ENCODE assay signal across 9 mouse cellular contexts in genomic region chr14:40964881-40965280, GRCm38 (mm10). TPM values are rescaled to one million over a fixed set of nuclear protein-coding genes. Genes with fewer than 3 reads are reported as not detected.
DNase-seq lines count a peak whose midpoint lies in the region; ATAC-seq and TF ChIP-seq lines count a peak whose summit lies in the region.
"Had no signal": no experiment of that assay in that cellular context is flagged by ENCODE, and none has a peak within 500 bp of the region (broad histone marks: within the 10 kb centered on the region; RNA-seq: fewer than 3 reads in every experiment).

No protein-coding gene starts in this region.

- peak overlapping the region; percentile 5; the same call in 1 of the 2 replicates for H3K9ac ChIP-seq in heart, embryonic 16.5 days (ENCODE audit: low read length)
- no peak overlapping the region; the same call in 1 of the 2 replicates for H3K9ac ChIP-seq in limb, embryonic 14.5 days (ENCODE audit: low read depth, low read length, severe bottlenecking)
- H3K9ac ChIP-seq in stomach, embryonic 16.5 days (ENCODE audit: low read length), result peak overlapping the region; percentile 97

- peak overlapping the region; percentile 92 for H3K4me3 ChIP-seq in heart, embryonic 16.5 days (ENCODE audit: low read length)
- peak overlapping the region; percentile 84 for H3K4me3 ChIP-seq in limb, embryonic 14.5 days (replicated peaks; ENCODE audit: low read length)
- H3K4me3 ChIP-seq in stomach, embryonic 16.5 days (replicated peaks; ENCODE audit: low read length), result peak overlapping the region; percentile 90
- H3K4me3 ChIP-seq in cerebellum, adult 2 months (replicated peaks; ENCODE audit: insufficient read depth, low read depth, low read length), result no peak overlapping the region

- peak overlapping the region; percentile 76 for H3K4me2 ChIP-seq in heart, embryonic 16.5 days (ENCODE audit: low read depth, low read length)
- H3K4me2 ChIP-seq in limb, embryonic 14.5 days (replicated peaks; ENCODE audit: low read depth, low read length, severe bottlenecking), result peak overlapping the region; percentile 76
- H3K4me2 ChIP-seq in stomach, embryonic 16.5 days (ENCODE audit: low read depth, low read length), result peak overlapping the region; percentile 82

- no peak for ATAC-seq in heart, embryonic 16.5 days (replicated peaks; ENCODE audit: extremely low read depth, insufficient read depth, low FRiP score)
- no peak for ATAC-seq in limb, embryonic 14.5 days (ENCODE audit: low FRiP score, low read depth)
- ATAC-seq in stomach, embryonic 16.5 days (ENCODE audit: insufficient read depth, low FRiP score), result no peak

- no peak overlapping the region for H3K27ac ChIP-seq in heart, embryonic 16.5 days (ENCODE audit: low read length)
- H3K27ac ChIP-seq in limb, embryonic 14.5 days (replicated peaks; ENCODE audit: low read depth, low read length), result no peak overlapping the region
- H3K27ac ChIP-seq in stomach, embryonic 16.5 days (ENCODE audit: low read length), result peak overlapping the region; percentile 50; the same call in 1 of the 2 replicates
- no peak overlapping the region for H3K27ac ChIP-seq in cerebellum, adult 2 months (ENCODE audit: insufficient read depth, low read length)

- no peaks in the 10 kb centered on the region for H3K27me3 ChIP-seq in heart, embryonic 16.5 days (ENCODE audit: control insufficient read depth, insufficient read depth, low read length)
- H3K27me3 ChIP-seq in limb, embryonic 14.5 days (ENCODE audit: control insufficient read depth, insufficient read depth, low read length), result no peaks in the 10 kb centered on the region
- no peaks in the 10 kb centered on the region for H3K27me3 ChIP-seq in stomach, embryonic 16.5 days (ENCODE audit: control insufficient read depth, insufficient read depth, low read length)
- no peaks in the 10 kb centered on the region for H3K27me3 ChIP-seq in cerebellum, adult 2 months (ENCODE audit: control insufficient read depth, insufficient read depth, low read length)

- H3K4me1 ChIP-seq in heart, embryonic 16.5 days (ENCODE audit: control insufficient read depth, insufficient read depth, low read length), result peaks cover 37% of the 10 kb centered on the region
- H3K4me1 ChIP-seq in limb, embryonic 14.5 days (ENCODE audit: control insufficient read depth, insufficient read depth, low read length), result peaks cover 38% of the 10 kb centered on the region
- peaks cover 44% of the 10 kb centered on the region for H3K4me1 ChIP-seq in stomach, embryonic 16.5 days (ENCODE audit: control insufficient read depth, insufficient read depth, low read length)
- H3K4me1 ChIP-seq in cerebellum, adult 2 months (ENCODE audit: control insufficient read depth, insufficient read depth, low read length), result 0 out of 2 replicates have a peak, but pooled peaks cover 6% of the 10 kb centered on the region

- DNase-seq in testis, postnatal 10 days (ENCODE audit: low spot score), result peak; percentile 33
- no peak for DNase-seq in testis, postnatal 14 days (ENCODE audit: low spot score)
- no peak for DNase-seq in limb, embryonic 14.5 days (ENCODE audit: low spot score)
- no peak for DNase-seq in spleen, postnatal 4 days (ENCODE audit: low spot score in 2 of 2)
- no peak for DNase-seq in urinary bladder, postnatal 4 days (ENCODE audit: low spot score in 2 of 2)
- no peak for DNase-seq in cerebellum, adult 2 months
- DNase-seq: adrenal gland, postnatal 25 days had no signal

- TF ChIP-seq POLR2A in limb, embryonic 14.5 days (IDR thresholded peaks at IDR 0.05; ENCODE audit: borderline replicate concordance, extremely low read depth, insufficient read depth, insufficient read length), result no peak
- TF ChIP-seq POLR2A in cerebellum, adult 2 months (IDR thresholded peaks at IDR 0.05; ENCODE audit: borderline replicate concordance, insufficient read depth, low read length), result no peak

- TF ChIP-seq CTCF in cerebellum, adult 2 months (IDR thresholded peaks at IDR 0.05; ENCODE audit: borderline replicate concordance, insufficient read depth, low read depth, low read length), result no peak

- H3K9me3 ChIP-seq in heart, embryonic 16.5 days (replicated peaks; ENCODE audit: control insufficient read depth, low read length), result no peaks in the 10 kb centered on the region
- H3K9me3 ChIP-seq in limb, embryonic 14.5 days (ENCODE audit: control insufficient read depth, low read length), result no peaks in the 10 kb centered on the region
- no peaks in the 10 kb centered on the region for H3K9me3 ChIP-seq in stomach, embryonic 16.5 days (replicated peaks; ENCODE audit: control insufficient read depth, low read length)

- H3K36me3 ChIP-seq in heart, embryonic 16.5 days (ENCODE audit: control insufficient read depth, insufficient read depth), result no peaks in the 10 kb centered on the region
- H3K36me3 ChIP-seq in limb, embryonic 14.5 days (ENCODE audit: control insufficient read depth, insufficient read depth, low read length), result no peaks in the 10 kb centered on the region
- H3K36me3 ChIP-seq in stomach, embryonic 16.5 days (ENCODE audit: control insufficient read depth, insufficient read depth, low read length), result no peaks in the 10 kb centered on the region

RNA-seq across cellular contexts. Expression of gene Tspan14, which starts 1.7 kb away (rescaled TPM):
- polyA plus RNA-seq in heart, embryonic 16.5 days (2015; fragmentation: Nextera tagmentation; extraction: Ambion mirVana), result 44.4 and 46.1 TPM in 2 replicates
- polyA plus RNA-seq in limb, embryonic 14.5 days (2012; rRNA removed), result 75.2 and 81.8 TPM in 2 replicates
- polyA plus RNA-seq in limb, embryonic 14.5 days (2014; fragmentation: Nextera tagmentation; extraction: Ambion mirVana), result 75.5 and 80.0 TPM in 2 replicates
- 77.3 and 88.1 TPM in 2 replicates for polyA plus RNA-seq in stomach, embryonic 16.5 days (2015; fragmentation: Nextera tagmentation; extraction: Ambion mirVana)
- polyA plus RNA-seq in cerebellum, adult 2 months (2012; rRNA removed), result 39.1 and 39.6 TPM in 2 replicates

RNA-seq across cellular contexts. Expression of gene Fam213a, which starts 48.7 kb away (rescaled TPM):
- polyA plus RNA-seq in heart, embryonic 16.5 days (2015; fragmentation: Nextera tagmentation; extraction: Ambion mirVana), result 35.8 and 40.3 TPM in 2 replicates
- 13.7 and 19.6 TPM in 2 replicates for polyA plus RNA-seq in limb, embryonic 14.5 days (2012; rRNA removed)
- polyA plus RNA-seq in limb, embryonic 14.5 days (2014; fragmentation: Nextera tagmentation; extraction: Ambion mirVana), result 27.1 and 29.8 TPM in 2 replicates
- polyA plus RNA-seq in stomach, embryonic 16.5 days (2015; fragmentation: Nextera tagmentation; extraction: Ambion mirVana), result 42.4 and 45.1 TPM in 2 replicates
- polyA plus RNA-seq in cerebellum, adult 2 months (2012; rRNA removed), result 146 and 150 TPM in 2 replicates
